Mouse (Mus musculus) neutrophil, adult 5-6 weeks (primary cell): Measurements from ENCODE around the gene Tle3. TPM values are rescaled to one million over a fixed set of nuclear protein-coding genes. Genes with fewer than 3 reads are reported as not detected.

Source experiments
- ATAC-seq: fragments of 151-379, 151-347 bp; 2 replicates; pipeline ENCODE4 v1.8.0; 2017; ENCODE audit warnings: mild to moderate bottlenecking, moderate TSS enrichment; ENCODE audit not compliant: insufficient number of reproducible peaks, poor library complexity, low FRiP score, severe bottlenecking; ENCODE audit errors: extremely low read depth
- total RNA-seq: library from RNA; stranded (forward); fragments of 200-1000 nt; gene quantifications from 2 replicates; pipeline ENCODE4 v1.2.3, GENCODE M21; 2017

Tle3 gene
- total RNA-seq, 1 experiment from 2014 or later, result 232 TPM

DNA sequence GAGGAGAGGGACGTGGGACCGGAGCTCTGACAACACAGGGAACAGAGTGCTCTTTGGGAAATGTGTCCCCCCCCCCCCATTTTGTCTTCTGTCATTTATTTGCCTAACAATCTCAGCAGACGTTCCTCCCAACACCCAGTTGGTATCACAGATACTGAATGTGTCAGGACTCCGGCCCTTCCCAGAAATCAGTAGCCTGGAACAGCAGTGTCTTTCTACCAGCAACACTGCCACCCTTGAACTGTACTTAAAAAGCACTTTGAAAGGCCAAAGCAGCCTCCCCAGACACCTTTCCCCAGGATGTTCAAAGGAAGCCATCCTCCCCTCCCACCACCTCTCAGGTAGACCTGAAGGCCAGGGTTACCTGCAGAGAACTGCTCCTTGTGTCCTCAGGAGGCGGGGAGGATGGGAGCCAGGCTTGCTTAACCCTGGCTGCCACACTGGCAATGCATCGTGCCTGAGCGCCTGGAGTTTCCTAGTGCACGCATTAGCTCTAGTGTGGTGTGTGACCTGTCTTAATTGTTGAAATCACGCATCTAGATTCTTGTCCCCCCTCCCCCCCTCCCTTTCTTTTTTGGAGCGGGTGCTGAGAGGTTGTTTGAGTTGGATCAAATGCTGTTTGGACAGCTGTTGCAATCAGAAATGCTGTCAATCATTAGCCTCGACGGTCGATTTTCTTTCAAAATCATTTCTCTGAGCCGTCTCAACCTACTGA, 16.7 kb downstream of the Tle3 start:
- no peak for ATAC-seq

DNA sequence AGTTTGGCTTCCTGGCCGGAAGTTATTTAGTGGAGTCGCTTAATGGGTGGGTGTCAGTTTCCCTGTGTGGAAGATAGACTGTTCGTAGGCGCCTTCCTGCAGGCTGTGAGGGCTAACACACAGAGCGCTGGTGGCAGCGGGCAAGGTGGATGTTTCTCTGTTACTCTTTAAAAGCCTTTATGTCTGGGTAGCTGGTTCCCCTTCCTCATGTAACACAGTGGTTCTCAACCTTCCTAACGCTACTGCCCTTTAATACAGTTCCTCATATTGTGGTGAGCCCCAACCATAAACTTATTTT, 17.2 kb downstream of the Tle3 start:
- ATAC-seq, result no peak

DNA sequence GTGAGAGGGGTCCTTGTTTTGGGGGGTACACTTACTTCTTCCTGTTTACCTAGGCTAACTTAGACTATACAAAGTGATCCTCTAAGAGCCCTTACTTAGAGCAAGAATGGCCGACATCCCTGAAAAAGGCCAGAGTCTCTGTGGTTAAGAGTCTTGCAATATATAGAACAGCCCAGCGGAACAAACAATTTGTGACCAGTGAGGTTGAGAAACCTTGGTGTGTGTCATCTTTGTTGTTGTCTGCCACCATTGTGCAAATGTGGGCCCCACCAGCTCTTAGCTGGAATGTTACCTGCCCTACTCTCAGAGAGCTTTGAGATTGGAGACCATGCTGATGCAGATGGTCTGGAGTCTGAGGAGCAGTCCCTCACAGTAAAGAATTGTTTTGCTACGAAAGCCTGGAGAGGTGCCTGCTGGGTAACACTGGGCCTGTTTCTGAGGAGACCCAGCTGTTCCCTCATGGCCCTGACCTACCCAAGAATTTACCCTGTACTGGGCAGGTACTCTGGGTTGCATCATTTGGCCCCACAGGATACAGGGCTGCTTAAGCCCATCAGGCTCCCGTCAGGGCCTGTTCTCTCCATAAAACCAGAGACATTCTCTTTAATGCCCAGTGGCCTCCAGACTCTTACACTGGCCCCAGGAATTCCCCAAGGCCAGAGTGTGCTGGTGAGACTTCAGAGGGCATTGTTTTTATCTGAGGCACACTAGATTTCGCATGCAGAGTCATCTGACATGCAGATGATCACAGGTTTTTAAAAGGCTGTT, 19.6 kb downstream of the Tle3 start:
- ATAC-seq, result peak; percentile 61

DNA sequence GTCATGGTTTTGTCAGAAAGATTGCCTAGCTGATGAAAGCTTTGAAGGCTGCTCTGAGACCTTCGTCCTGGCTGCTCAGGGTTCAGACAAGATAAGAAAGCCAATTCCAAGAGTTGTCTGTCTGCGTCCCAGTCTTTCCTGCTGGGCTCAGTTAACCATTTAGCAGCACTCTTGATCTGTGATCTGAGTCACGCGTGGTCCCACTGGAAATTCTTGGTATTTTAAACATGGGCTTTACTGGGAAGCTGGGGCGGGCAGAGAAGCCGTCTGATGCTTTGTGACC, 20.1 kb downstream of the Tle3 start:
- ATAC-seq, result no peak

DNA sequence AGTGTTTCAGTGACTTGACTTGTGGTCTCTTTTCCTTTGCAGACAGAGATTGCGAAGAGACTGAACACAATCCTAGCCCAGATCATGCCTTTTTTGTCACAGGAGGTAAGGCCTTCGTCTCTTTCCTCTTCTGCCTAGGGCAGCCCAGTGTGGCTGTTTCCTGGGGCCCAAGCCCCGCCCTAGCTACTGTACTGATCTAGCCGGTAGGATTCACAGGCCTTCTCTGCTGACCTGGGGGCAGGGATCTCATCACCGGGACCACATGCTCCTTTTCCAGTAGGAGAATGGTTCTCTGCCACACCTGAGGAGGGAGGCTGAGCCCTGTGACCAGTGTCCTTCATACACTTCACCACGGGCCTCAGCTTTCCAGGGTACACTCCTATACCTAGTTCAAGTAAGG, 21.0 kb downstream of the Tle3 start:
- no peak for ATAC-seq

DNA sequence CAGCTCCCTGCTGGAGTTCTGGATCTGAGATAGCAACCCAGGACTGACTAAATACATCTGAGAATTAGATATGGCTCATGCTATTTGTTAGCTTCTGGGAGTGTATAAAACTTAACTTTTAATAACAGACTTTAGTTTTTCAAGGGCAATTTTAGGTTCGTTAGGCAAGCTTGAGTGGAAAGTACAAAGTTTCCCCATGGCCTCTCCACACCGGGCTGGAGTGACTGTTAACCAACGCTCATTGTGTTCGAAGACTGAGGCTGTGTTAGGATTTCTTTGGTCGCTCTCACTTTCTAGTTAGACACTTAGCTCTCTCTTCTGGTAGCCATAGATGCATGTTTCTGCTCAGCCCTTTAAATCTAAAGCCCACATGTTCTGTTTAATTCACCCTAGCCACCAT, 21.7 kb downstream of the Tle3 start:
- no peak for ATAC-seq

DNA sequence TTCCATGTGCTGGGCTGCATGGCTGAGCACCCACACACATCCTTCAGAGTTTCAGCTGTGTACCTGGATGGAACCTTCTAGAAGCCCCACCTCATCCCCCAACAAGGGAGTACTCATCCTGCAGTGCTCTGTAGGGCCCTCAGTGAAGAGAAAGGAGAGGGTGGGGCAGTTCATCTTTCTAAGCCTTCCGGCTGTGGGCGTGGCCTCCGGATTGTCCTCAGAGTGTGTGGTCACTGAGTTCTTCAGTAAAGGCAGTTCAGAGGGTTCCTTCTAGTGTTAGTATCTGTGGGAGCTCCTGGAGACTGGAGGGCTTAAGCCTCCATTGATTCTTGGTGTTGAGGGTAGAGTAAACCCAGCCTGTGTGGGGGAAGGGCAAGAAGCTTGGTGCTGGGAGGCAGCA, 22.9 kb downstream of the Tle3 start:
- no peak for ATAC-seq

DNA sequence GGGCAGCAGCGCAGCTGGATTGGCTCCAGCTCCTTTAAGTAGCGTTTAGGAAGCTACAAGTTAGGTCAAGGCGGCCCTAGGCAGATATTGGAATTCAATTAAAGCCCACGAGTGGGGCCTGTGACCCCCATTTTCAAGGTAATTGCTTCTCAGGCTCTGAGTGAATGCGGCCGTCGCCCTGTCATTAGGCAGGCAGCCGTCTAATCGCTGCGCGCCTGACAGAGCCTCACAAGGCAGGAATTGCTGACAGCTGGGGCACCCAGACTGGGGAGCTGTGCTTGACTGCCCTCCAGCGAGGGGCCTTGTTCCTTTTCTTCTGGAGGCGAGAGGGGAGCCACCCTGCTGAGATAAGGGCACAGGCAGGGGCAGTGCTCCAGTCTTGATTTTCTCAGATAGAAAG, 24.3 kb downstream of the Tle3 start:
- peak; percentile 7; the same call in 1 of the 2 replicates for ATAC-seq

DNA sequence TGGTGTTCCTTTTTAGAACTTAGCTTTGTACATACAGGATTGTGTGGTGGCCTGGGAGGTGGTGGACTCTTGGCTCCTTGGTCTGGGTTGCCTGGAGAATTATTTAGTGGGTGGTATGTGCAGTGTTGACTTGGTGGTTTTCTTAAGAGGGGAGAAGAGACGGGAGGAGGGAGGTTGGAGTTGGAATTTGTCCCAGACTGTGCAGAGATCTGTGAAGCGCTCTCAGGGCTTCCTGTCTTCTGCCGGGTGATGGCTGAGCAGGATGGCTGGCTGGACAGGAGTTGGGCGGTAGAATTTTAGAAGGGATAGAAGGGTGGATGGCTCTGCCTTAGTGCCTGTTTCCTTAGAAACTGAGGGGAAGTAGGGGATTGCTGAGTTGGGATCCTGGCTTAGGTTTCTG, 25.0 kb downstream of the Tle3 start:
- ATAC-seq, result no peak

DNA sequence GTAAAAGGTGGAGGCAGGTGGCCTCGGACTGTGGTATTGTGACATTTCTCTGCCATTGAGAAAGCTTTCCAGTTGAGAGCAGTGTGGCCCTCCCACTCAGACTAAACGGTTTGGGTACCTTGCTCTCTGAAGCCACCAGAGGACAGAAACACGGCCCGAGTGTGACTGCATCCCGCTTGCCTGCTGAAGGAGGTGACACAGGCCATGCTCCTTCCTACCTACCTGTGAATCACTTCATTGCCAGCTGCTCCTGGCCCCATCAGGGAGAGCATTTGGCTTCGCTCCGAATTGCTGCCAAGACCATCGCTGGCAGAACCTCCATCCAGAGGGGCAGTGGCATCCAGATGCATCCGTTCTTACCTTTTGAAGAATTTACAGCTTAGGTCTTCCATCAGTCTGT, 26.0 kb downstream of the Tle3 start:
- peak; percentile 9; the same call in 1 of the 2 replicates for ATAC-seq

DNA sequence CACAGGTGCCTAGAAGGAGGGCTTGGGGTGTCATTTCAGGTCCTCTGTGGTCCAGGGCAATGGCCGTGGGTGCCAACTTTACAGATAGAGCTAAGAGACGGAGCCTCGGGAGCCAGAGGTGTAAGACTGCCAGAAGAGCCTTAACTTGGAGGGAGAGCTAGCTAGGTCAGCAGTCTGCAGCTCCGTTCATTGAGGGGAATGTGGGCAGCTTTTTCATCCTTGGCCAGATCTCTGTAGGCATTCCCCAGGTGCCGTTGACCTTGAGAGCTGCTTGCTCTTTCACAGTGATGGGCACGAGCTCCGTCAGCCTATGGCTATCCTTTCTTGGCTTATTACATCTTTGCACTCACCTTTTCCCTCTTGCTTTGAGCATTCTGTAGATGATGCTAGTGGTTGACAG, 28.0 kb downstream of the Tle3 start:
- no peak for ATAC-seq

DNA sequence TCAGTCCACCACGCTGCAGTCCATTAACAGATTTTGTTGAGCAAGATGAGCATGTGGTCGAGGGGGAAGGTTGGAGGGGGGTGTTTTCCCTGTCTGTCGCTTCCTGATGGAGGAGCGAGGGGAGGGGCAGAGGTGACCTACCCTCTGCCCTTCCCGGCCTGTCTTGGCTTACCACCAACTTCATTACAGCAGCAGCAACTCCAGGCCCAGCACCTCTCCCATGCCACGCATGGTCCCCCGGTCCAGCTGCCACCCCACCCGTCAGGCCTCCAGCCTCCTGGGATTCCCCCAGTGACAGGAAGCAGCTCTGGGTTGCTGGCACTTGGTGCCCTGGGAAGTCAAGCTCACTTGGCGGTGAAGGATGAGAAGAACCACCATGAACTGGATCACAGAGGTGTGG, 29.5 kb downstream of the Tle3 start:
- no peak for ATAC-seq

DNA sequence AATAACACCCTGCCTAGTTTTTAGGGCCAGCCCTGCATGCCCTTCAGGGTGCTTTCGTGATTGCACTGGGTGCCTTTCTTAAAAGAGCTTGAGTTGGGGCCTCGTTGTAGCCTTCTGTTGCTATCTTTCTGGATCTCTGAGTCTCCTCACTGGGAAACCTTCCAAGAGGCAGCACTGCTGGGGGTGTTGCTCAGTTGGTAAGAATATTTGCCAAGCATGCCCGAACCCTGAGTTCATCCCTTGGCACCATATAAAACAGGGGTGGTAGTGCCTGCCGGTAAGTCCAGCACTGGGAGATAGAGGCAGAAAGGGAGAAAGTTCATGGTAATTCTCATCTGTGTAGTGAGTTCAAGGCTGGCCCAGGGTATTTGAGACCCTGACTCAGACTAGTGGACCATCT, 30.1 kb downstream of the Tle3 start:
- ATAC-seq, result no peak

DNA sequence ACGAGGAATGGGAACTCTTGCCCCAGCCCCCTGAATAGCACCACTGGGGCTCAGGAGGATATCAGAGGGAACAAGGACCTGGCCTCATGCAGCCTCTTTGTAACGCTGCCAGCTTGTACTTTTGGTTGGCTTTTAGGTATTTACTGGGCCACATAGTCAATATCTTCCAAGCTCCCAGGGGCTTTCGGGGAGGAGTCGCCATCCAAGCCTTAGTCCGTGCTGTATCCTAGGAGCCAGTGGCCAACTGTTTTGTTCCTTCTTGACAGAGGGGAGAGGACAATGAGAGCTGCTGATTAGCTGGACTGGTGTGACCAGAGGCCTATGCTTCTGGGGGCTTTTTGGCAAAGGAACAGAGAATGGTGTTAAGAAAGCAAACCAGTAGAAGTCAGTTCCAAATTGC, 30.6 kb downstream of the Tle3 start:
- no peak for ATAC-seq

DNA sequence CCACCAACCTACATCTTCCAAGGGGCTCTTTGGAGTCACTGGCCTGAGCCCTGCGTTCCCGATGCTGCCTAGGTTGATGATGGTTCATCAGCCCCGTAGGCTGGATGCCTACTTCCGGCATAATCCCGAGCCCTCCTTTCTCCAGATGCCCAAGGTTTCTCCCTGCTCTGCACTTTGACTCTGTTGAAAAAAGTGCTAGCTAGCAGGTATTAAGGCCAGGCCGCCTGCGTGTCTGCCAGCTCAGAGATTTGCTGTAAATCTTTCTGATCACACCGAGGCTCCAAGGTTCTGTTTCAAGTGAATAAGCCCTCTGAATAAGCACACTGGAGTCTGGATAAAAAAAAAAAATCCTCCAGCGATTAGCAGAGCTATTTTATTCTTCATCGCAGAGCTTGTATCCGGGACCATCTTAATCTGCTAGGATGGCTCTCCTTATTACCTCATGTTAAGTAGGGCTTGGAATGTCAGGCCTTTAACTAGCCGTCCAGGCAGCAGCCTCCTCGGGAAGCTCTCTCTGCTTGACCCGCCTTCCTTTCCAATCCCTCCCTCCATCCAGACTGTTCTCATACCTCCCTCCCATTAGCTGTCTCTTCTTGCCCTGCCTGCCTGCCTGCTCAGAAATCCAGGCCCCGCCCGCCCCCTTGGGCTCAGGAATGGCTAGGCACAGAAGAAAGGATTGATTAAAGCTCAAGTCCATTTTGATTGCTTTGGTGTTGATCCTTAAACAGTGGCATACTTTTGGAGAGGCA, 31.9 kb downstream of the Tle3 start:
- no peak for ATAC-seq

DNA sequence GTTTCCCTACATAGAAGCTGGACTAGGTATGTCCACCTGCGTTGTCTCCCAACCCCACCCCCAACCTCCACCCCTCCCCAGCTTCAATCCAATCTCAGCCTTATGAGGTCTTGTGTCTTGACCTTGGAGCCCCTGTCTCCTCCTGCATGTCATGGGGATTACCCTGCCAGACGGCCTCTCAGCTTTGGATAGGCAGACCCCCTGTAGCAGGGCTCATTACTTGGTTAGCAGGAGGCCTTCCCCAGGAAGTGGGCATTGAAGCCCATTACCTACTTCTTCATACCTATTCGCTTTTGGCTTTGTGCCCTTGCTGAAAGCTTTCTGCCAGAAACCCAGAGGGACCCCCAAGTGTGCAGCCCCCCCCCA, 32.4 kb downstream of the Tle3 start:
- ATAC-seq, result no peak

DNA sequence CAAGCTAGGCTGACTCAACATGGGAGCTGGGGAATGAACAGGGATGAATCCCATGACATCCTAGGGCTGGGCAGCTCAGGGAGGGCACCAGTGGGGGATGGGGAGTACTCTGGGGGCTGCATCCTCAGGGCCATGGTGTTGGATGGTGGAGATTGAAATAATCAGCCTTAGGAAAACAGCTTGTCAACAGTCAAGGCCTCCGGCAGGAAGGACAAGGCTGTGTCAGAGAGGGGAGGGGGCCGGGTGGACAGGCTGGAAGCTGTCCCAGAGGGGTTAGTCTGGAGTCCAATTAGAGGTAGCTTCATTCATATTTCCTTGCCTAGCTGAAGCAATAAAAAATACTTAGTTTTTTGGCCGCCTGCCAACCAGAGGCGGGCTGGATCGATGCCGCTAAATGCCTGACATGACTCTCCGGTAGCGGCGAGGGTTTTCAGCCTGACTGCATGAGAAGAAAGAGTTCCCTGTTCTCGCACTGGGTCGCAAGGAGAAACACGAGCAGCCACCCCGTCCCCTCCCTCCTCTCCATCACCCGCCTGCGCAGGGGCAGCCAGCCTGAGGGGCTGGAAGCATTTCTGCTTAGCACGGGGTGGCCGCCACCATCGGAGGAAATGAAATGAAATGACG, 32.9 kb downstream of the Tle3 start:
- no peak for ATAC-seq

DNA sequence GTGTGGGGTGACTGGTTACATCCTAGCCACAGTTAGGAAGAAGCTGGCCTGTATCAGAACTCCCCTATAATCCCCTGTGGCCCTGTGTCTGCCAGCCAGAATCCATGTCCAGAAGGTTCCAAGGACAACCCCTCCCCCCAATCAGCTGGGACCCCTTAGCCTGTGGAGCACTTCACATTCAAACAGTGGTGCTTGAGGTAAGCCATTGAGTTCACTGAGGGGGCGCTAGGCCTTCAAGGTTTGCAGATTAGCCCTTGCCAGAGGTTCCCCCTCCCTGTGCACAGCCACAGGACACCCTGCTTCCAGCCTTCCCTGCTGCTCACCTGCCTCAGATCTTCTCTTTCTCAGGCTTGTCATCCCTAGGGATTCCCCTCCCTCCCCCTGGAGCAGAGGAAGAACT, 34.2 kb downstream of the Tle3 start:
- no peak for ATAC-seq

DNA sequence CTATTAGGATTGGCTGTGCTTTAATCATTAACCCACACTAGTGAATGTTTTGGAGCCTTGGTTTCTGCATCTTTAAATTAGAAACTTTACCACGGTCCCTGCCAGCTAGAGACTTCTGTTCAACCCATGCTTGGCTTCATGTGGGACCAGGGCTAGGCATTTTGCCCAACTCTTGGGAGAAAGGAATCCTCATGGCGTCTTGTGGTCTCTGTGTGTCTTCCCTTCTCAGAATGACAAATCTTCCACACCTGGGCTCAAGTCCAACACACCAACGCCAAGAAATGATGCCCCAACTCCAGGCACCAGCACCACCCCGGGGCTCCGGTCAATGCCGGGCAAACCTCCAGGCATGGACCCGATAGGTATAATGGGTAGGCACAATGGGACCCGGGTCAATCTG, 36.9 kb downstream of the Tle3 start:
- no peak for ATAC-seq
